Mouse (Mus musculus) granulocyte monocyte progenitor cell, adult 5-6 weeks (primary cell): ENCODE results near the gene Magi1. TPM values are rescaled to one million over a fixed set of nuclear protein-coding genes. Genes with fewer than 3 reads are reported as not detected.

Experiments
- ATAC-seq: replicated peaks from 2 replicates; pipeline ENCODE4 v1.8.0; 2016; ENCODE audit warnings: mild to moderate bottlenecking, moderate TSS enrichment, inconsistent platforms; ENCODE audit not compliant: poor library complexity, severe bottlenecking
- total RNA-seq, 2 experiments: library from RNA; stranded (forward) in 1 of 2; stranded (reverse) in 1 of 2; fragments of 200-712, 200-1000 nt in 1 of 2; fragments of >200 nt in 1 of 2; fragmentation: Nextera tagmentation in 1 of 2; gene quantifications; 2 replicates each; pipeline ENCODE4 v1.2.3; 2014 to 2017

The Magi1 gene
- total RNA-seq, 2 experiments from 2014 or later, result 0.10 TPM; not detected in 1

GRCm38 (mm10) chr6:94164753-94165536 lies 118.8 kb downstream of the Magi1 start:
- ATAC-seq, result no peak

- no peak for ATAC-seq
Observed at GRCm38 (mm10) chr6:94163325-94163995, 120.3 kb downstream of the Magi1 start.

- no peak for ATAC-seq
Observed at GRCm38 (mm10) chr6:94162918-94163317, 120.8 kb downstream of the Magi1 start.

GRCm38 (mm10) chr6:94159256-94159655 lies 124.5 kb downstream of the Magi1 start:
- ATAC-seq, result peak; percentile 55; the same call in 1 of the 2 replicates

- no peak for ATAC-seq
Observed at GRCm38 (mm10) chr6:94158119-94158848, 125.4 kb downstream of the Magi1 start.

- no peak for ATAC-seq
Observed at GRCm38 (mm10) chr6:94155996-94156395, 127.7 kb downstream of the Magi1 start.

GRCm38 (mm10) chr6:94154854-94155601 lies 128.7 kb downstream of the Magi1 start:
- ATAC-seq, result no peak

GRCm38 (mm10) chr6:94152881-94153280 lies 130.8 kb downstream of the Magi1 start:
- no peak for ATAC-seq

GRCm38 (mm10) chr6:94150876-94151275 lies 132.8 kb downstream of the Magi1 start:
- no peak for ATAC-seq

- no peak for ATAC-seq
Observed at GRCm38 (mm10) chr6:94149800-94150199, 133.9 kb downstream of the Magi1 start.

- no peak for ATAC-seq
Observed at GRCm38 (mm10) chr6:94146206-94146493, 137.6 kb downstream of the Magi1 start.

GRCm38 (mm10) chr6:94145430-94146205 lies 138.1 kb downstream of the Magi1 start:
- no peak for ATAC-seq

GRCm38 (mm10) chr6:94142493-94142892 lies 141.2 kb downstream of the Magi1 start:
- ATAC-seq, result no peak

- ATAC-seq, result no peak
Observed at GRCm38 (mm10) chr6:94141496-94141895, 142.2 kb downstream of the Magi1 start.

- no peak for ATAC-seq
Observed at GRCm38 (mm10) chr6:94139952-94140414, 143.7 kb downstream of the Magi1 start.

- ATAC-seq, result no peak
Observed at GRCm38 (mm10) chr6:94136693-94137092, 147.0 kb downstream of the Magi1 start.

GRCm38 (mm10) chr6:94134159-94134558 lies 149.6 kb downstream of the Magi1 start:
- no peak for ATAC-seq

- no peak for ATAC-seq
Observed at GRCm38 (mm10) chr6:94131999-94132398, 151.7 kb downstream of the Magi1 start.

- no peak for ATAC-seq
Observed at GRCm38 (mm10) chr6:94130389-94130788, 153.3 kb downstream of the Magi1 start.

- ATAC-seq, result no peak
Observed at GRCm38 (mm10) chr6:94126763-94127162, 157.0 kb downstream of the Magi1 start.
